Mouse (Mus musculus) ZHBTc4 (cell line): ENCODE measurements around the gene Col4a6.

ENCODE experiments used
- DNase-seq: peaks from one replicate; pipeline ENCODE4 v3.0.0-alpha.2; 2011; ENCODE audit warnings: low read depth, low spot score

The Col4a6 gene

DNA sequence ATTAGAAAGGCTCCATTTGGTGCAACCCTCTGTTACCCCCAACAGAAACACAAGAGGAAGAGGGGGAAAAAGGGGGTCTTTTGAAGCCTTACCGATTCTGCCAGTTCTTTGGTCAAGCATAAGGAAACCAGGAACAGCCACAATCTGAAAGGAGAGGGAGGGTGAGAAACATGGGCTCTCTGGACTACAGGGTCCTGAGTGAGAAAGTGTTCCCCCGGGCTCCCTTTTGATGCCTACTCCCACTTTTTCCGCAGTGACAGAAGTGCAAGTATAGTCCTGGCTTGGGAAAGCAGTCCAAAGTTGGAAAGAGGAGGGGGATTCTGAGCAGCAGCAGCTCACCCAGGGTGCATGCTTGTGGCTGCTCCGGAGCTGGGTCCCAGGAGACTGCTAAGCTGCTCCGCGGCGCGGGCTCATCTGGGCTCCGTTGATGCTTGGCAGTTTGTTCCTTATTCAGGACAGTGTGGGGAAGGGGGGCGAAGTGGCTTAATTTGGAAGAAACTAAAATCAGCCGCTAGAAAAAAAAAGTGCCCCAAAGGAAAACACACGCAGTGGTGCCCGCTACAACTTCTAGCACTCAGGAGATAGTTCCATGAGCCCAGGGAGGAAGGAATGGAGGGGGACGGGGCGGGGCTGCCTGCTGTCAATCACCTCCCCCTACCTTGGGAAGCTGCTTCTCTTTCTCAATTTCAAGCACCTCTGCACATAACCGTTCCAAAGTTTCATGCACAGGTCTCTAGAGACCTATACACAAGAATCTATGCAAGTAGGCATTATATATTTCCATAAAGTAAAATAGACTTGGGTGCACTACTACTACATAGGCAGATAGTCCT is at the start of gene Col4a6:
TSS of gene Col4a6 (minus strand) at position 607 of the 833 bp plus-strand sequence.
- peak; percentile 3 for DNase-seq

DNA sequence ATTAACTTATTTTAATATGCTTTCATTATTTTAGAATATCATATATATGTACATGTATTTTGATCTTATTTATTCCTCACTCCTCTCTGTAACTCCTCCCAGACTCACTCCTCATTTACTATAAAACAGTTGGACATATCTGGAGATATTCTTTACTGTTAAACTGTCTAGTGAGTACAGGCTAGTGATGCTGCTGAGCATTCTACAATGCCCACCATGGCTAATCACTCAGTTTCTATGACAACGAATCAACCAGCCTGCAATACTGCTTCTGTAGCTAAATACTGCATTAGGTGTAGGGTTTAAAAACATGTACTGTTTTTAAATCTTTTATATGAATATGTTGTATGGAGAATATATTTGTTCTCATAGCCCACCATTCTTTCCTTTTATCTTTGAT is 29.2 kb upstream of the Col4a6 start:
- DNase-seq = no peak

- no peak for DNase-seq
Measured at GRCm38 (mm10) chrX:141494545-141494944, 20.7 kb upstream of the Col4a6 start.

DNA sequence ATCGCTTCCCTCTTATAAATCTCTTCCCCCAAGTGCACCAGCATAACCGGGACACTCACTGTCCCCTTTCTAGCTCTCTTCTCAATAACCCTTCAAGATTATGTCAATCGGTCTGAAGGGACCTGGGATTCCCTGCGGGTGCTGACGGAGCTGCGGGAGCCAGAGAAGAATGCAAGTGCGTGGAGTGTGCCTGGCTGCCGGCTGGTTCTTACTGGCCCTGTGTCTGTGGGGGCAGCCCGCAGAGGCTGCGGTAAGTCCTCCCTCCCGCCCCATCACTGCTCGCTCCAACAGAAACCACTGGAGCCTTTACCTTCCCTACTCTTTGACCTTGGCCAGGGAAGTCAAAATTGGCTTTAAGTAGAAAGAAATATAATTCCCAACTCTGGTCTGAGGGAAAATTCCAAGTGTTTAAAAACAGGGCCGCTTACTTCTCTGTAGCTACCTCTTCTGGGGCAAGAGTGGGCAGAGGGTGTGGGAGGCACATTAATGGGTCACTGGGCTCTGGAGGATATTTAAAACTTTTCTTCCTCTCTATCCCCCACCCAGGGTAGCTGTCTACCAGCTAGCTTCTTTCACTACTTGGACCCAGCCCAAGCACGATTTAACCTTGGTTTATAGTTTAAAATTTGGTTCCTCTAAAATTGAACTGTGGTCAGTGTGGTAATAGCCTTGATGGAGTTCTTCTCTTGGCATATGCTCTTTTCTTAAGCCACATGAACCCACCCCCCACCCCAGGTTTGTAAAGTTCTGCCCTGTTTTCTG is 1.9 kb upstream of the Col4a6 start:
- peak; percentile 11 for DNase-seq

GRCm38 (mm10) chrX:141475110-141475509 is 1.2 kb upstream of the Col4a6 start, which contains the start of gene Col4a5:
Gene Col4a5 (plus strand): TSS chrX:141475385.
- DNase-seq = peak; percentile 79

DNA sequence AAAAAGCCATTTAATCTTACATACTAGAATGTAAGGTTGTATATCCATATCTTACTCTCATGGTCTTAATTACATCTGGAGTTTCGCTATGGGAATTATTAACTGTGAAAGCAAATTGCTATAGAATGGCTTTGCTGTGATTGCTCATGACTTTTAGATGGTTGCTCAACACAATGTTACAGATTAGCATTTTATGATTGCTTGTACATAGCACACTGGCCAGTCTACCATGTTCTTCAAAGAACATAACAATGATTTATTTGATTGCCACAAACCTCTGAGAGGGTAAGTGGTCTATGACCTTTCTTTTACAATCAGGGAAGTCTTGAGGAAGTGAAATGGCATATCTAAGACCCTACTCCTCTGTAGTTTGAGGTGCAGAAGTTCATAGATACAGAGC is 25.9 kb downstream of the Col4a6 start:
- DNase-seq = no peak

GRCm38 (mm10) chrX:141439423-141439822 is 34.5 kb downstream of the Col4a6 start:
- DNase-seq = no peak

DNA sequence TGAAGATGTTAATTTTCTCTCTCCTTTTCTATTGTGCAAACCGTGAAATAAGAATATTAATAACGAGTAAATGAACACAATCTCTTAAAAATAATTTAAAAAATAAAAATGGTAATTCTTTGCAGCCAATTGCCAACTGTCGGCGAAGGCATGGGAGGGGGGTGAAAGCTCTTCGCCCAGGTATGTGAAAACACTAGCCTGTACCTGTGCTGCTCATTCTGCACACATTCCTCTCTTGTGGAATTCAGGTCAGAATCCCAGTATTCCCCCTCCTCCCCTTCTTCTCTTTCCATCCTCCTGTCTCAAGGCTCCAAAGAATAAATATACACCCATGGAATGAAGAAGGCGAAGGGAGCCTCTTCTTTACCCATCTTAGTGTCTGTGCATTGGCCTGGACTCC is 37.1 kb downstream of the Col4a6 start:
- no peak for DNase-seq

GRCm38 (mm10) chrX:141415318-141415717 is 58.6 kb downstream of the Col4a6 start:
- DNase-seq = no peak

- DNase-seq = no peak
Measured at GRCm38 (mm10) chrX:141396243-141396642, 77.6 kb downstream of the Col4a6 start.

DNA sequence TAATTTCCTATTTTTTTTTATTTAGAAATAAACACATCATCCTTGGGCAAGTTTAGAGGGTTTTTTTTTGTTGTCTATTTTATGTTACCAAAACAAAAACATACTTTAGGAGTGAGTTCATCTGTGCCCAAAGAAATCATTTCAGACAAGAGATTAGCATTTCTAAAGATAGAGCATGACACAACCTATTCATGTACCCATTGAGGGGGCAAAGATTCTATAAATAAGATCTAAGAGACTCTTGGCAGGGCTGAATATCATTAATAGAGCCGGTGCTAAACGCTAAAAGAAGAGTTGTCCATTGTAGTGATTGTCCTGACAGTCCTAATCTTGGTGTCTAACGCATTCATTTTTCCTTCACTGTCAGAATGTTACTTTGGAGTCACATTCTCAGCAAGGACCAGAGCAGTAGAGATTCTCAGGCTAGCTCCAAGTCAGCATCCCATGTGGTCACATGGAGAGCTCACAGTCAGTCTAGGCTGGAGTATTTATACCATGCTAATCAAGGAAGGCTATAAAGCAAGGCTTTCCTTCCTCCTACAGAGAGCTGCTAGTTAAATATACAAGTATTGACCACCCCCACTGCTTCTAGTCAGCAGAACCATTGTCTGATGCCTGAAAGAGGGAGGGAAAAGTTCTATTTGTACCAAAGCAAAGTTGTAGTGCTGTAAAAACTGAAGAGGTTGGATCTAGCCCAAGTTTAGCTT is 88.3 kb downstream of the Col4a6 start:
- no peak for DNase-seq

DNA sequence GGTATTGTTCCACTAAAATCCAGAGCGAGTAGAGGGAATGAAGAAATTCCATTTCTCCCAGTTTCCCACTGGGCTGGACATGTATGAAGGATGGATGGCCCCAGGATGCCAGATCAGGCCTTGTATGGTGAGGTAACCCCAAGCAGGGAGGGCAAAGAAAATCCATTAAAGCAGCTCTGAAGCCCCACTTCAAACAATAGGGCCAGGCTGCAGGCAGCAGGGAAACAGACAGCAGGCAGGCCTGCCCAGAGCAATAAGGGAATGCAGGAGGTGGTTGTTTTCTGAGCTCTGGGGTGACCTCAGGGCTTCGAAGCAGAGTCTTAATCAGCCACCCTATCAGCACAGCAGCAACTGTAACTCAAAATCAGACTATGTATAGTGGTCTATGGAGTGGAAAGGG is 89.2 kb downstream of the Col4a6 start:
- DNase-seq = no peak

- DNase-seq = no peak
Measured at GRCm38 (mm10) chrX:141370276-141370675, 103.6 kb downstream of the Col4a6 start.

DNA sequence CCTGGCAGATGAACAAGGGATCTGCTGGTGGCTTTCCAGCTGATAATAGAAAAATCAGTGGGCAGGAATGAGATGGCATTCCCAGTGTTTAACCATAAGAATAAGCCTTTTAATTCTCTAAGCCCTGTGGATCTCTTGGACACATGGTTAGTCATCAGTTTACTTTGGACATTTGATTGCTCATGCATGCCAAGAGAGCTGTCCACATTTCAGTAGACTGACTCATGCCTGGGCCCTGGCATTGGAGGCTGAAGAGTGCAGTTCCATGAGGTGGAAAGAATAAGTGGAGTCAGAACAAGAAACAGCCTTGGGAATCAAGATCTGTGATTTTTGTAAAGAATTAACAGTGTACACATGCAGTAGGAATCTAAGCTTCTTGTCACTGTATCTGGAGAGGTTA is 110.5 kb downstream of the Col4a6 start:
- DNase-seq = no peak

GRCm38 (mm10) chrX:141341417-141341816 is 132.5 kb downstream of the Col4a6 start:
- DNase-seq = no peak

DNA sequence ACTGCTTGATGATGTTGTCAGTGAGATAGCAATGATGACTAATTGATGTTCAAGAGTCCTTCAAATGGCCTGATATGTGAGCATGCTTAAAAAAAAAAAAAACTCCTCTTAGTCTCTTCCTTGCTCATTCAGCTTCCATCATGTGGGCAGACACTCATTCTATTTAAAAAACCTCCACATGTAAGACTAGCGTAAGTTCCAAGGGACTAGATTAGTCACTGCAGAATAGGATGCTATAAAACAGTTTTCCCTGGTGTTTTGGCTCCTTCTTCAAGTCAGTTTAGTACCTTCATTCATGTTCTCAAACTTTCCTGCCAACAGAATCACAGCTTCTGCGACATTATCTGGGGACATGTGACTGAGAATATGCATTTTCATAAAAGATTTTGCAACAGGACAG is 145.8 kb downstream of the Col4a6 start:
- no peak for DNase-seq

- DNase-seq = no peak
Measured at GRCm38 (mm10) chrX:141324201-141324600, 149.7 kb downstream of the Col4a6 start.

DNA sequence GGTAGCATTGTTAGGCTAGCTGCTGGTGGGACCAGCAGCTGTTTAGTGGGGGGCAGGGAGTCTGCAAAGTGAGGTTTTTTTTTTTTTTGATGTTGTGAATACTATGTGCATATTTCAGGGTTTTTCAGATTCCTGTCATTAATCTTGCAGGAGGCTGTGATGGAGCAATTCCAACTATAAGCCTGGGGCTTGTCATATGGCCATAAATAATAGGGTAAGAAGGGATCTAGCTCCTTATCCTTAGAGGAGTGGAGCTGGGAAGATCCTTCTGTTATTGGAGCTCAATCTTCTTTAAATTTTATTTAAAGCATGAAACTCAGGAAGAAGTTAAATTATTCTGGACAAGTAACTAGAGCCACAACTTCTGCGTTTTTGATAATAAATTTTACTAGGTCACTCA is 157.7 kb downstream of the Col4a6 start:
- DNase-seq = no peak

DNA sequence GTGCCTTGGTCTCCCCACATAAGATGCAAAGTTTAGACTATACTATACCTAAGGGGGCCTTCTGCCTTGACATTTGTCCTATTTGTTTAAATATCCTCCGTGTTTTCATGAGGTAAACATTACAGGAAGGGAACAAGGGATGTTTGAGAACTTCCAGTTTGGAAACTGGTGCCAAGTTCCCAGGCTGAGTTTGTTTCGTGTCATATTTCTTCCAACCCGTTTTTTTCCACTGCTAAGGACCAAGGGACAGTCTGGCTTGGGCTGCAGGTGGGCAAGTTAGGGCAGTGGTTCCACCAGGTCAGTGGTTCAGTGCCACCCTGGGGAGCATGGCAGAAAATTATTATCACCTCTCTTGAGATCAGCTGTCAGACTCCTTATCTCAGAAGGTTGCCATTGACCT is 158.1 kb downstream of the Col4a6 start:
- DNase-seq = no peak

GRCm38 (mm10) chrX:141292702-141293462 is 181.0 kb downstream of the Col4a6 start:
- DNase-seq = no peak

- peak; percentile 36 for DNase-seq
Measured at GRCm38 (mm10) chrX:141276397-141276796, 197.5 kb downstream of the Col4a6 start.
